Mouse (Mus musculus) liver, embryonic 16.5 days (tissue): ENCODE results near the gene D430019H16Rik. TPM values are rescaled to one million over a fixed set of nuclear protein-coding genes. Genes with fewer than 3 reads are reported as not detected.

ENCODE experiments used
- ATAC-seq: fragments of 200-750 bp; cut with Nextera tagmentation; 2 replicates; pipeline ENCODE4 v1.8.0; 2017; ENCODE audit warnings: low read depth, mild to moderate bottlenecking, moderate number of reproducible peaks, moderate library complexity
- H3K27ac ChIP-seq: fragments of 300-500 bp; sonication (generic); 2 replicates; pipeline ENCODE4 v1.5.1; 2014; ENCODE audit warnings: mild to moderate bottlenecking, low read length
- H3K27me3 ChIP-seq: fragments of 300-500 bp; sonication (generic); 2 replicates; pipeline ENCODE4 v1.6.1; 2014; ENCODE audit warnings: low read depth, low read length, mixed read lengths; ENCODE audit not compliant: control insufficient read depth, insufficient read depth
- H3K36me3 ChIP-seq: fragments of 300-500 bp; sonication (generic); 2 replicates; pipeline ENCODE4 v1.6.1; 2014; ENCODE audit warnings: mild to moderate bottlenecking; ENCODE audit not compliant: control insufficient read depth, insufficient read depth
- H3K4me1 ChIP-seq: fragments of 300-500 bp; sonication (generic); 2 replicates; pipeline ENCODE4 v1.6.1; 2014; ENCODE audit warnings: low read depth, low read length, mixed read lengths; ENCODE audit not compliant: control insufficient read depth
- H3K4me2 ChIP-seq: fragments of 300-500 bp; sonication (generic); 2 replicates; pipeline ENCODE4 v1.6.1; 2014; ENCODE audit warnings: low read depth, low read length, mixed read lengths
- H3K4me3 ChIP-seq: fragments of 300-500 bp; sonication (generic); 2 replicates; pipeline ENCODE4 v1.5.1; 2014; ENCODE audit warnings: low read depth, mild to moderate bottlenecking, low read length
- H3K9ac ChIP-seq: fragments of 300-500 bp; sonication (generic); 2 replicates; pipeline ENCODE4 v1.6.1; 2014; ENCODE audit warnings: low read depth, low read length
- H3K9me3 ChIP-seq: fragments of 300-500 bp; sonication (generic); replicated peaks from 2 replicates; pipeline ENCODE4 v1.6.1; 2016; ENCODE audit warnings: low read length; ENCODE audit not compliant: control insufficient read depth
- WGBS: fragments of 180-500 bp; shearing (Covaris S2); extraction: QIAGEN DNeasy Blood & Tissue Kit; methylation state at CpG from one replicate; pipeline ENCODE4 v1.1.7; 2014; ENCODE audit not compliant: insufficient replicate concordance; 5-methylcytosine and 5-hydroxymethylcytosine counted together
- polyA plus RNA-seq: library from polyadenylated mRNA; unstranded; fragments of >200 nt; fragmentation: Nextera tagmentation; extraction: Ambion mirVana; gene quantifications from 2 replicates; pipeline ENCODE4 v1.2.1, GENCODE M21; 2015

The D430019H16Rik gene
- polyA plus RNA-seq, 1 experiment from 2014 or later: 0.04 TPM

DNA sequence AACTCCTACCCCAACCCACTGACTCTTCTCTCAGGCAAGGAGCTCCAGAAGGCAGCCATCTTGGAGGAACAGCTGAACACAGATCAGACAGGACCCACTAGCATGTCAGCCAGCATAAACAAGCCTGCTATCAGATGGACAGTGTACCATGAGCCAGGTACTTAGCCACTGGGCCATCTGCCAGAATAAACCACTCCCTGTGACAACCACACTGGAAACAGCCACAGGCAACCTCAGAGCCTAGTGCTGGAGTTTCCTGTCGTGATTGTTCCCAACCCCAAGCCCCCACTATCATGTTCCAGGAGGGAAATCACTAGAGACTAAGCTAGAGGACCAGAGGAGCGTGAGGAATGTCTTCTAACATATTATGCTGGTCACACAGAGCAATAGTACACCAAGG is 70.1 kb downstream of the D430019H16Rik start:
- no peak for ATAC-seq
- H3K4me1 ChIP-seq: no peaks in the 10 kb centered on the region

DNA sequence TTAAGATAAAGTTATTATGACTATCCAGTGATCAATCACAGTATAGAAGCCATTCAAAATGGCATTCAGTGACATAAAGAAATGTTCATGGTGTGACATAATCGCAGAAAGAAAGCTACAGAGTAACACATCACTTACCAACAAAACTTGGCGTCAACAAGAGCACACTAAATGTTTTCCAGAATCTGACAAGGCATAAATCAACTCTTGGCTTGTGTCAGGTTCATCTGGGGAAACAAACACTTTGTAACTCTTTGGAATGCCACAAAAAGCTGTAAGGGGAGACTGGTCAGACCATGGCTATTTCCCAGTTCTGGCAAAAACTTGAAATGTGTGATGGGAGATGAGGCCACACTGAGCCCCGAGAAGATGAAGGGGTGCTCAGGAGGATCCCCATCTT is 72.5 kb downstream of the D430019H16Rik start:
- WGBS: 57% methylated on average over 3 of the region's 3 CpGs
- Histone ChIP-seq H3K27ac (no peak overlapping the region), H3K9me3 (no peaks in the 10 kb centered on the region)

More for the DNA sequence above, 70.1 kb downstream of the D430019H16Rik start:
- Histone ChIP-seq H3K9ac (no peak overlapping the region), H3K36me3 (no peaks in the 10 kb centered on the region), H3K27ac (no peak overlapping the region), H3K27me3 (no peaks in the 10 kb centered on the region), H3K9me3 (no peaks in the 10 kb centered on the region), H3K4me2 (no peak overlapping the region), H3K4me3 (no peak overlapping the region)
- 37% methylated on average over 2 of the region's 2 CpGs for WGBS

DNA sequence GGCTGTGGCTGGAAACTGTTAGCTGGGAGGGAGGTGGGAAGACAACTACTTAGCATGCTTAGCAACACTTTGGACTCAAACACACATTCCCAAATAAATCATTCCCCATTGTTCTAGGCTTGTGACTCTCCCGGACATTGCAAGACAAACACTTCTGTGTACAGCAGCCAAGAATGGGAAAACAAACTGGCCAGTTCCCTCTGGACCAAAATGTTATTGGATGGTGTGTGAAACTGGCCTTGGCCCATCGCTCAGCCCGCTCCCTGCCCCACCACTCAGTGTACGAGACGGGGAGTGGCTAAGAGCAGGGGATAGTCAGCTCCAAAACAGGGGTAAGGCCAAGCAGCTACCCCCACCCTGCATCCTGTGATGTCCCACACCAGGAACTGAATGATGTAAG is 73.2 kb downstream of the D430019H16Rik start:
- ATAC-seq: no peak
- Histone ChIP-seq H3K4me2 (no peak overlapping the region), H3K4me3 (no peak overlapping the region), H3K9ac (no peak overlapping the region), H3K4me1 (no peaks in the 10 kb centered on the region), H3K27me3 (no peaks in the 10 kb centered on the region), H3K27ac (no peak overlapping the region), H3K9me3 (no peaks in the 10 kb centered on the region), H3K36me3 (no peaks in the 10 kb centered on the region)
- 58% methylated on average over 5 of the region's 5 CpGs for WGBS

More for the DNA sequence above, 72.5 kb downstream of the D430019H16Rik start:
- H3K27me3 ChIP-seq: no peaks in the 10 kb centered on the region
- ATAC-seq: no peak
- no peaks in the 10 kb centered on the region for H3K36me3 ChIP-seq
- no peak overlapping the region for H3K9ac ChIP-seq
- H3K4me3 ChIP-seq: no peak overlapping the region
- no peaks in the 10 kb centered on the region for H3K4me1 ChIP-seq
- H3K4me2 ChIP-seq: no peak overlapping the region

DNA sequence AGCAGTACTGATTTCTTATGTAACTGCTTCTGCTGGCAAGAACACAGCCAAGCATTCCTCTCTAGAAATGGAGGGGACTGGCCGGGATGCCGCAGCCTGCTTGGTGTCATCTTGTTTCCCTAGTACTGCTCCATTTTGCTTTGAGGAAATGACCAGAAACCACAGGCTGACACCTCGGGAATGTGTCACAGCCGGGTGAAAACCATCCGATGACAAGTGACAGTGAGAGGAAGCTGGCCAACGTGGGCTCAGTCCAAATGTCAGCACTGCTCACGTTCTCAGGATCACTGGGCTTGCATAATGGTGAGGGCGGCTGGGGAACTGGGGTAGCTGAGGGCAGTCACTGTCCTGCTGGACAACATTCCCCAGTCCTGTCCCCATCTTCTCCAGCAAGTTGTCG is 75.9 kb downstream of the D430019H16Rik start:
- Histone ChIP-seq H3K27me3 (no peaks in the 10 kb centered on the region), H3K9me3 (no peaks in the 10 kb centered on the region), H3K4me2 (no peak overlapping the region), H3K9ac (no peak overlapping the region), H3K36me3 (no peaks in the 10 kb centered on the region), H3K4me3 (no peak overlapping the region), H3K27ac (no peak overlapping the region), H3K4me1 (no peaks in the 10 kb centered on the region)
- ATAC-seq: no peak
- 16% methylated on average over 9 of the region's 9 CpGs for WGBS

DNA sequence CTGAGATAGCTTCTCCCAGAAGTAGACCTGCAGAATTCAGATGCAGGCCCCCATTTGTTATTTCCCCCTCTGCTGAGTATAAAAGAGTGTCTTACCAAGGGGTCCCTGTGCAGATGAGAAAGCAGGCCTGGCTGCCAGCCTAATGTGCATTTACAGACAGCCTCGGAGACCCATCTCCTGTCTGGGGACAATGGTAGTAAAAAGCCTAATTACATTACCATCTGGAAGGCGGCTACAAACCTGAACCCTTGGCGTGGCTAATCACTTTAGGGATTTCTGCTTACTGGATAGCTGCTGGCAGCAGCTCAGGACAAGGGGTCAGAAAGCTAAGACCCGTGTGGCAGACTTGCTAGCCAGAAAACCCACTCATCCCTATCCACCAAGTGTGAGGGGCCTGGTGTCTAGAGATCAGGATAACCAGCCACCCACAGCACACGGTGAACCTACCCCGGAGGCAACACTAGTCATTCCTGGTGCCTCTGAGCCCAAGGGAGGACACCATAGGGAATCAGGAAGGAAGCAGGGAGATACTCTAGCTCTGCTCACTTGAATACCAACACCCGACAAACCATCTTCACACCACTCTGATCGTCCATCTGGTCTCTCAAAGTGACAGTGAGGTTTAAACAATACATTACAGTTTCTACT is 78.2 kb downstream of the D430019H16Rik start:
- H3K4me1 ChIP-seq: no peaks in the 10 kb centered on the region
- no peaks in the 10 kb centered on the region for H3K9me3 ChIP-seq
- no peak for ATAC-seq
- H3K4me2 ChIP-seq: no peak overlapping the region
- no peaks in the 10 kb centered on the region for H3K27me3 ChIP-seq
- H3K36me3 ChIP-seq: no peaks in the 10 kb centered on the region
- no peak overlapping the region for H3K9ac ChIP-seq
- H3K4me3 ChIP-seq: no peak overlapping the region
- WGBS: 53% methylated on average over 8 of the region's 8 CpGs
- H3K27ac ChIP-seq: no peak overlapping the region

DNA sequence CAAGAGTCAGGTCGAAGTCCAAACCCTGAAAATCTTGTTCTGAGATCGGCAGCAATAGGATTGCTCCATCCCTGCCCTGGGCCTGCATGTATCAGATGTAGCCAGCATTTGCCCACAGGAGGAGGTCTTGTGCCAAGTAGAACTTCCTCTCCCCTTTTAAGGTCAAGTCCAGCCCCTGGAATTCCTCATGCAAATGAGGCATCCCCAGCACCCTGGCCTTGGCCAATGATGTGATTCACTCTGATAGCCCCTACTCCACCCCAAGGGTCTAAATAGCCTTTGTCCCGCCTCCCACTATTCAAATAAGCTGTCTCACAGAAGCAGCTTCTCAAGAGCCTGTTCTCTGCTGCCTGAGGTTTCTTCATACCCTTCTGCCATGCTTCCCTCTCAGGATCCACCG is 81.2 kb downstream of the D430019H16Rik start:
- no peak for ATAC-seq

DNA sequence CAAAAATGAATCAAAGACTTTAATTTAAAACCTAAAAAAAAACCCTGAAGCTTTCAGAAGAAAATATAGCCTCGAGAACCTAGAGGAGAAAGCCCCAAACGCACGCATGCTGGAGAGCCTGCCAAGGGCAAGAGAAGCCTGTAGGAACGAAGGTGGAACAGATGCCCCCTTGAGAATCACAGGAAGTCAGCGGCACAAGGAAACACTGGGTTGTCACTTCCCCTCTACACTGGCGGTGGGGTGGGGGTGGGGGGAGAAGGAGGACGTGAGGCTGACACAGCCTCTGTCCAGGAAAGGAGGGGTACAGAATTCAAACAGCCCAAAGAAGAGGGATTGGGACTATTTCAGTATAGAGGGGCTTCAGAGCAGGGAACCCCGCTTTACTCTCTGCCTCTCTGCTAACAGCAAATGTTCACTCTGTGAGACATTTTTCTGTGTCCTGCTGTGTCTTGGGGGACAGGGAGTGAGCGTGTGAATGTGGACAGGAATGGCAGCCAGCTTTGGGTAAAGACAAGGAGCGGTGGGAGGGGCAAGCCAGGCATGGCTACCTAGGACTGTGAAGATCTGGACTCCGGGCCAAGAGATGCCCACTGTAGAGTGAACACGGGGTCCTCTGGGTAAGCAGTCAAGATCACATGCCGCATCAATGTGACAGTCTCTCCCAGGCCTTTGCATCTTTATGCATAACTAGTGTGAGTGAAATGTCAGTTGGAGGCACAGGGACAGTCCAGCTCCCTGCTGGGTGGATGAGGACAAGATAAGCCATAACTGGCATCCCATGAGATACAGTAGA is 82.5 kb downstream of the D430019H16Rik start:
- no peaks in the 10 kb centered on the region for H3K4me1 ChIP-seq
- no peak overlapping the region for H3K4me2 ChIP-seq
- H3K4me3 ChIP-seq: no peak overlapping the region
- ATAC-seq: no peak
- H3K27me3 ChIP-seq: no peaks in the 10 kb centered on the region
- H3K9ac ChIP-seq: no peak overlapping the region
- WGBS: 39% methylated on average over 13 of the region's 13 CpGs
- H3K27ac ChIP-seq: no peak overlapping the region
- no peaks in the 10 kb centered on the region for H3K9me3 ChIP-seq
- no peaks in the 10 kb centered on the region for H3K36me3 ChIP-seq

More for the DNA sequence above, 81.2 kb downstream of the D430019H16Rik start:
- no peak overlapping the region for H3K9ac ChIP-seq
- H3K36me3 ChIP-seq: no peaks in the 10 kb centered on the region
- H3K4me3 ChIP-seq: no peak overlapping the region
- WGBS: 65% methylated on average over 4 of the region's 4 CpGs
- no peak overlapping the region for H3K27ac ChIP-seq
- H3K27me3 ChIP-seq: no peaks in the 10 kb centered on the region
- no peak overlapping the region for H3K4me2 ChIP-seq
- no peaks in the 10 kb centered on the region for H3K9me3 ChIP-seq
- H3K4me1 ChIP-seq: no peaks in the 10 kb centered on the region

DNA sequence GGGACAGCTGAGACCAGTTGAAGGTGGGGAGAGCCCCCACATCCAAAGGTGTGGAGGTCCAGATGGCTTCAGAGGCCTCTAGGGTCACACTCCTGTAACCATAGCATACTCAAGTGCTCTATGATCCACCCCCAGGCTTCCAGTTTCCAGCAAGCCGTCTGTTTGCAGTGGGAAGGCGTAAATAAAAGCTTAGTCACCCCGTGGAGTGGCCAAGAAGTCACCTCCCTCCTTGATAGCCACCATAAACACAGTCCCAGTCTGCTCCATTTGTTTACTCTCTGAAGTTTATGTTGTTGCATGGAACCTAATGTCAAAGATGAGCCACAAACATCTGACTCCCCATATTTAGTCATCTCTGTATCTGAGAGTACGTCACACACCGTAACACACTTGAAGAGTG is 83.5 kb downstream of the D430019H16Rik start:
- ATAC-seq: no peak
- H3K9me3 ChIP-seq: no peaks in the 10 kb centered on the region
- no peak overlapping the region for H3K9ac ChIP-seq
- H3K4me1 ChIP-seq: no peaks in the 10 kb centered on the region
- 47% methylated on average over 5 of the region's 5 CpGs for WGBS
- no peak overlapping the region for H3K4me3 ChIP-seq
- no peaks in the 10 kb centered on the region for H3K27me3 ChIP-seq
- no peak overlapping the region for H3K4me2 ChIP-seq
- H3K36me3 ChIP-seq: no peaks in the 10 kb centered on the region
- H3K27ac ChIP-seq: no peak overlapping the region

DNA sequence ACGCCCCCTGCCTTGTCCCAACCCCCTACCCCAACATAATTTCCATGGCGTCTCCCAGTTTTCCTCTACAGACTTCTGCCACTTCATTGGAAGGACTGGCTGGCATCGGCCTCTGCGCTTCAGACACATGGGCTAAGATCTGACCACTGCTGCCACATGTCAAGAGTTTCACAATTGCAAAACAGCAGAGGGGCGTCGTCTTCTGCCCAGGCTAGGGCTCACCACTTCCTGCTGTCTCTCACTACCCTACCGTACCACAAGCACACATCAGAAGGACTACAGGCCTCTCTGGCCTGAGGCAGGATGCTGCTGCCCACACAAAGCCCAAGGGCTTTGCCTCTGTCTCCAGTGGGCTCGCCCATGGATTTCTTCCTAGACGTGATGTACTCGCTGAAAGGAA is 86.0 kb downstream of the D430019H16Rik start:
- Histone ChIP-seq H3K4me1 (no peaks in the 10 kb centered on the region), H3K4me3 (no peak overlapping the region), H3K27ac (no peak overlapping the region), H3K9me3 (no peaks in the 10 kb centered on the region), H3K27me3 (no peaks in the 10 kb centered on the region), H3K4me2 (no peak overlapping the region), H3K9ac (no peak overlapping the region), H3K36me3 (no peaks in the 10 kb centered on the region)
- ATAC-seq: 0 out of 2 replicates have a peak, but pooled peaks have one; percentile 16
- 38% methylated on average over 10 of the region's 10 CpGs for WGBS
